Mouse (Mus musculus) bone marrow, adult 2 months (tissue): ENCODE measurements around the gene Itga6. TPM values are rescaled to one million over a fixed set of nuclear protein-coding genes. Genes with fewer than 3 reads are reported as not detected.
"Not testable (repeated sequence)": the region's sequence is repeated elsewhere in the genome, so short reads cannot be mapped to it uniquely, and the experiment has no call there.

ENCODE experiments used
- H3K27ac ChIP-seq: fragments of 200-500 bp; 2 replicates; pipeline ENCODE4 v1.5.1; 2012; ENCODE audit warnings: low read depth, mild to moderate bottlenecking, control low read depth, inconsistent platforms, low read length; ENCODE audit not compliant: control insufficient read depth, poor library complexity, insufficient read depth
- H3K4me1 ChIP-seq: fragments of 200-500 bp; 2 replicates; pipeline ENCODE4 v1.6.1; 2011; ENCODE audit warnings: low read length; ENCODE audit not compliant: control insufficient read depth, insufficient read depth
- H3K4me3 ChIP-seq: fragments of 200-500 bp; replicated peaks from 2 replicates; pipeline ENCODE3; 2011; ENCODE audit warnings: mild to moderate bottlenecking, low read depth, low read length, control low read depth; ENCODE audit not compliant: control insufficient read depth
- CTCF ChIP-seq: fragments of 200-500 bp; IDR thresholded peaks from 2 replicates; pipeline ENCODE4 v1.5.1; 2011; ENCODE audit warnings: low read length, control low read depth; ENCODE audit not compliant: control insufficient read depth, insufficient read depth
- POLR2A ChIP-seq: fragments of 200-500 bp; IDR thresholded peaks from 2 replicates; pipeline ENCODE4 v1.6.1; 2011; ENCODE audit warnings: low read depth, mild to moderate bottlenecking, control low read depth, low read length, borderline replicate concordance; ENCODE audit not compliant: control insufficient read depth
- WGBS: fragments of 180-500 bp; shearing (Covaris S2); methylation state at CpG from one replicate; pipeline ENCODE4 v1.1.7; 2018; 5-methylcytosine and 5-hydroxymethylcytosine counted together
- polyA plus RNA-seq: library from polyadenylated mRNA; stranded (reverse); fragments of >200 nt; gene quantifications from 2 replicates; pipeline ENCODE4 v1.2.4, GENCODE M21; 2011; ENCODE audit warnings: low replicate concordance; ENCODE audit not compliant: missing spikeins, insufficient read depth, insufficient read length

The Itga6 gene
- polyA plus RNA-seq, 1 experiment, result 38.3 TPM

- no peak overlapping the region for H3K27ac ChIP-seq
- WGBS, result 12% methylated on average over 9 of the region's 9 CpGs
- no peaks in the 10 kb centered on the region for H3K4me1 ChIP-seq
- H3K4me3 ChIP-seq, result no peak overlapping the region
- TF ChIP-seq POLR2A, result no peak
Observed at GRCm38 (mm10) chr2:71843316-71843715, 97.9 kb downstream of the Itga6 start.

- Histone ChIP-seq H3K4me1 (no peaks in the 10 kb centered on the region), H3K4me3 (no peak overlapping the region), H3K27ac (no peak overlapping the region)
- TF ChIP-seq CTCF (no peak), POLR2A (no peak)
- WGBS, result 77% methylated on average over 6 of the region's 6 CpGs
Observed at GRCm38 (mm10) chr2:71844906-71845305, 99.5 kb downstream of the Itga6 start.

GRCm38 (mm10) chr2:71852161-71852560, 106.7 kb downstream of the Itga6 start:
- H3K27ac ChIP-seq, H3K4me1 ChIP-seq, H3K4me3 ChIP-seq: not testable (repeated sequence)
- 11% methylated on average over 6 of the region's 8 CpGs for WGBS
- peak; percentile 38 for TF ChIP-seq CTCF

- Histone ChIP-seq H3K27ac (no peak overlapping the region), H3K4me1 (no peaks in the 10 kb centered on the region), H3K4me3 (no peak overlapping the region)
- no peak for TF ChIP-seq POLR2A
- TF ChIP-seq CTCF, result no peak
- 77% methylated on average over 5 of the region's 5 CpGs for WGBS
Observed at GRCm38 (mm10) chr2:71855076-71855475, 109.7 kb downstream of the Itga6 start.

GRCm38 (mm10) chr2:71863531-71864173, 118.2 kb downstream of the Itga6 start:
- WGBS, result 34% methylated on average over 5 of the region's 5 CpGs
- Histone ChIP-seq H3K4me3 (no peak overlapping the region), H3K4me1 (peaks cover 1% of the 10 kb centered on the region; the same call in 1 of the 2 replicates), H3K27ac (no peak overlapping the region)
- TF ChIP-seq POLR2A (no peak), CTCF (no peak)

- H3K4me3 ChIP-seq, result no peak overlapping the region
- TF ChIP-seq CTCF (no peak), POLR2A (no peak)
- WGBS, result 68% methylated on average over 3 of the region's 3 CpGs
- peaks cover 1% of the 10 kb centered on the region; the same call in 1 of the 2 replicates for H3K4me1 ChIP-seq
- H3K27ac ChIP-seq, result no peak overlapping the region
Observed at GRCm38 (mm10) chr2:71865022-71865421, 119.6 kb downstream of the Itga6 start.

GRCm38 (mm10) chr2:71865935-71866334, 120.5 kb downstream of the Itga6 start:
- TF ChIP-seq CTCF, result no peak
- no peak for TF ChIP-seq POLR2A
- Histone ChIP-seq H3K4me3 (no peak overlapping the region), H3K4me1 (peaks cover 1% of the 10 kb centered on the region; the same call in 1 of the 2 replicates), H3K27ac (peak overlapping the region; percentile 61)
- WGBS, result 33% methylated on average over 3 of the region's 3 CpGs

GRCm38 (mm10) chr2:71866565-71866964, 121.1 kb downstream of the Itga6 start:
- 0% methylated on average over 1 of the region's 1 CpGs for WGBS
- Histone ChIP-seq H3K27ac (peak overlapping the region; percentile 52; the same call in 1 of the 2 replicates), H3K4me1 (peaks cover 1% of the 10 kb centered on the region; the same call in 1 of the 2 replicates), H3K4me3 (no peak overlapping the region)
- TF ChIP-seq POLR2A (no peak), CTCF (no peak)

- H3K4me1 ChIP-seq, result peaks cover 1% of the 10 kb centered on the region; the same call in 1 of the 2 replicates
- H3K4me3 ChIP-seq, result no peak overlapping the region
- no peak overlapping the region for H3K27ac ChIP-seq
- TF ChIP-seq POLR2A (no peak), CTCF (no peak)
- WGBS, result 39% methylated on average over 3 of the region's 3 CpGs
Observed at GRCm38 (mm10) chr2:71867019-71867418, 121.6 kb downstream of the Itga6 start.
